Mouse (Mus musculus) urinary bladder, postnatal 25 days (tissue): ENCODE data around the gene Gm49486.

ENCODE experiments used
- DNase-seq: peaks from one replicate; pipeline ENCODE4 v3.0.0; 2022; ENCODE audit warnings: low spot score

Gene Gm49486

GRCm38 (mm10) chr15:79270317-79271123, 41.3 kb downstream of the Gm49486 start:
- DNase-seq, result peak; percentile 68

- DNase-seq, result peak; percentile 55
These were observed 42.0 kb downstream of the Gm49486 start for GRCm38 (mm10) chr15:79271124-79271746.

GRCm38 (mm10) chr15:79273020-79273419, 43.8 kb downstream of the Gm49486 start:
- DNase-seq, result no peak

DNA sequence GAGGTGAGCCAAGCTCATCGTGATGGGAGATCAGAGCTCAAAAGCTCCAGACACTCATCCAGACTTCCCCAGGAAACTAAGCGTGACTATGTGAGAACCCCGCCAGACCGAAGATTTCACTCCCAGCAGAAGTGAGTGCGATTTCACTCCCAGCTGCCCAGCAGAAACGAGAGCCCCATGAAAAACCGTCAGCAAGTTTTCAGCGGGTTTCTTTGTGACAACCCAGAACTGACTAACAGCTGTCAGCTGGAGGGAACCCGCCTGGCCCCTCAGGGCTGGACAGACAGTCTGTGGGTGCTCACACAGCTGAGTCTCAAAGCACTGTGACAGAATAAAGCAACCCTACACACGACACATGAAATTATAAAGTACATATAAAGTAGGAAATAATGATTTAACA, 48.5 kb downstream of the Gm49486 start:
- no peak for DNase-seq

GRCm38 (mm10) chr15:79280209-79280608, 51.0 kb downstream of the Gm49486 start:
- DNase-seq, result no peak

- DNase-seq, result no peak
These were observed 51.7 kb downstream of the Gm49486 start for GRCm38 (mm10) chr15:79280850-79281249.

DNA sequence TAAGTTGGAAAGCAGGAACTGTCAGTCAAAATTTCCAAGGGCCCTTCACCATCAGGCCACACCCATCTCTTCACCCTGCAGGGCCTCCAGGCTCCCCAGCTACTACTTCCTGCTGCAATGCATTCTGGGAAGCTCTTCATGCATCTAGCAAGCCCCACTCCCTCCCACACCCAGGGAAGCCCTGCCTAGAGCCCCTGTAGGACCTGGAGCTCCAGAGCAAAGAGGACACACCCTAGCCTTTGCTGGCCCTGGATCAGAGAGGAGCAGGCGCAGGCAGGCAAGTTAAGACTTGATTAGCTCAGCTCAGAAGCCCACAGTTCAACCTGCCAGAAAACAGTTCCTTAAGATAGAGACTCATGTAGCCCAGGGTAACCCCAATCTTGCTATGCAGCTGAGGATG, 52.2 kb downstream of the Gm49486 start:
- no peak for DNase-seq

DNA sequence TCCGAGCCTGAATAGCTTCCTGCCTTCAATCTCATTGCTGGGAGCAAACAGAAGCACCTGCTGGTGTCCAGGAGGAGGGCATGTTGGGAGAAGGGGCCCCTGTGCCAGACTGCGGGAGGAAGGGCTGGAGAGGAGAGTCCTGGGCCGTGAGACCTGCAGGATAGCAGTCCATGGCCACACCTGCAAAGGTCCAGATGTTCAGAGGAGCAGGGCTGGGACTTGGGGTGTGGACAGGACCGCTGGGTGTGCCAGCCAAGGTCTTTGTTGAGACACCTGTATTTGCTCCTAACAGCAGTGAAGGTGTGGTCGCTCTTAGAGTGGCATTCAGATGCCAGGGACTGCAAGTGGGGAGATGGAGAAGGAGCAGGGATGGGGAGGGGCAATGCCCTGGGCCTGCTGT, 53.2 kb downstream of the Gm49486 start:
- no peak for DNase-seq

DNA sequence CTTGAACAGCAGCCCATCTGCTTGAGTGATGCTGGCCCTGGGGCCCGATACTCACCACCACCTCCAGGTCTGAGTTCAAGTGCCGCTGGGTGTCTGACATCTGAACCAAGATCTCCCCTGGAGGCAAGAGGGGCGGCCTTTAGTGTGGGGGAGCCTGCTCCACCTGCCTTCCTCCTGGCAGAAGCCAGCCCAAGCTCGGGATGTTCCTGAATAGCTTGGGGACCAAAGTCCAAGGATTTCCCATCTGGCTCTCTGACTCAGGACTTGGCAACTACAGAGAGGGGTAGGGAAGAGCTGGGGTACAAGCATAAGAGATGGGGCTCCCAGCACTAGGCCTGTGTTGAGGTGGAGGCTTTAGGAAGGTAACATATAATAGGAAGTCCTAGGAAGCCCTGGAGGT, 54.2 kb downstream of the Gm49486 start:
- no peak for DNase-seq

GRCm38 (mm10) chr15:79285399-79285798, 56.2 kb downstream of the Gm49486 start, which contains the start of gene Baiap2l2:
Gene Baiap2l2, minus strand, starts transcription at chr15:79285537.
- DNase-seq, result no peak

DNA sequence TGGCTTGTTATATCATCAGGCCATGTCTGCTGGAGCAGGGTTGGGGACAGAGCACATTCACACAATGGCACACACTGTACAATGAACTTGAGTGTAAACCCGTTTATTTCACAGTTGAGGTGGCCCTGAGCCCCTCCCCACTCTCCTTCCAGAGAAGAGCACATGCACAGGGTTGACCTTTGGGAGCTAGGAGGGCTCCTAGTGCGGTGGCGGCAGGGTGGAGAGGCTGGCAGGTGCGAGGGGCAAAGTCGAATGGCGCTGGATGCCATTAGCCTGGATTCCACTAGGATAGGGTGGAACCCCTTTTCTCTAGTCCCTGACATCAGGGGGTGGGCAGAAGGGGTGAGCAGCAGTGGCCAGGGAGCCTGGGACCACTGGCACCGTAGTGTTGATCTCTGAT, 57.0 kb downstream of the Gm49486 start:
- no peak for DNase-seq

- no peak for DNase-seq
These were observed 57.9 kb downstream of the Gm49486 start for GRCm38 (mm10) chr15:79287091-79287490.

GRCm38 (mm10) chr15:79288387-79288786, 59.2 kb downstream of the Gm49486 start:
- no peak for DNase-seq

DNA sequence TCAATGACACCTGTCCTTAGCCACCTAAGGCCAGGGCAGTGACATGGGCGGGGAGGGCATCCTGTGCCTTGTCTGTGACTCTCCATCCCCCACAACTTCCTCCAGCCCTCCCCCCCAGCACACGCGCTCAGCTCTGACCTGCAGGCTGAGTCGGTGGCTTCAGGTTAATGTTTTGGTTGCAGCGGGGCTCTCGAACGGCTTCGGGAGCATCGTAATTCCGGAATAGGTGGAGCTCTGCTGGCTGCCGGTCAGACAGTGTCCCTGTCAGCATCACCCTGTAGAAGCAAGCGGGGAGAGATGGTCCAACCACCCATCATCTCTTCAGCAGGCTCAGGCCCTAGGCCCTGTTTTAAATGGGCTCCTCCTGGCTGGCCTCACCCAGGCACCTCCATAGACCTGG, 60.2 kb downstream of the Gm49486 start:
- DNase-seq, result no peak

GRCm38 (mm10) chr15:79290340-79290739, 61.1 kb downstream of the Gm49486 start:
- DNase-seq, result no peak

DNA sequence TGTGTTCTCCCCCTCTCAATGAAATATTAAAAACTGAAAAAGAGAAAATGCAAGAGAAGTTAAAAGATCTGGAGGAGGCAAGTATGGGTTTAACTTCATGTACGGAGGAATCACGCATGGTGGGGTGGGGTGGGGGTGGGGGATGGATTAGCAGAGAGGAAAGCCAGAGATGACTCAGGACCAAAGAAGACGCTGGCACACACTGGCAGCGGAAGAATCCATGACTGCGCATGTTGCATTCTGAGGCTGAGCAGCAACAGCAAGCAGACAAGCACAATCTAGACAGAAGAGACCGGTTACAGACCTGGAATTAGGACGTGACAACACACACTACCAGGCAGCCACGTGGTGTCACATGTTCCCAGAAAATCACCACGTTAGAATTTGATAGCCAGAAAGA, 63.6 kb downstream of the Gm49486 start:
- no peak for DNase-seq

- no peak for DNase-seq
These were observed 69.4 kb downstream of the Gm49486 start for GRCm38 (mm10) chr15:79298553-79298952.

GRCm38 (mm10) chr15:79299563-79300155, 70.5 kb downstream of the Gm49486 start:
- DNase-seq, result no peak

- no peak for DNase-seq
These were observed 74.5 kb downstream of the Gm49486 start for GRCm38 (mm10) chr15:79303725-79304124.

DNA sequence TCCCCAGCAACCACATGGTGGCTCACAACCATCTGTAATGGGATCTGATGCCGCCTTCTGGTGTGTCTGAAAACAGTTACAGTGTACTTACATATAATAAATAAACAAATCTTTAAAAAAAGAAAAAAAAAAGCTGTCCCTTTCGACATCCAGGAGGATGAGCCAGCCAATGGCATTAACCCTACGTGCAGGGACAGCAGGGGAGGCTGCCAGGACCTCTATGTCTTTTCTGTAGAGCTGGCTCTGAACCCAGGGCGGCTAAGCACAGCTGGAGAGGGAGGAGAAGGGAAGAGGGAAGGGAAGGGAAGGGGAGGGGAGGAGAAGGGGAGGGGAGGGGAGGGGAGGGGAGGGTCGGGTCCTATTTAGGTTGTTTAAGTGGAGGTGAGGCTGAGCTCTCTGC, 75.6 kb downstream of the Gm49486 start:
- DNase-seq, result no peak

DNA sequence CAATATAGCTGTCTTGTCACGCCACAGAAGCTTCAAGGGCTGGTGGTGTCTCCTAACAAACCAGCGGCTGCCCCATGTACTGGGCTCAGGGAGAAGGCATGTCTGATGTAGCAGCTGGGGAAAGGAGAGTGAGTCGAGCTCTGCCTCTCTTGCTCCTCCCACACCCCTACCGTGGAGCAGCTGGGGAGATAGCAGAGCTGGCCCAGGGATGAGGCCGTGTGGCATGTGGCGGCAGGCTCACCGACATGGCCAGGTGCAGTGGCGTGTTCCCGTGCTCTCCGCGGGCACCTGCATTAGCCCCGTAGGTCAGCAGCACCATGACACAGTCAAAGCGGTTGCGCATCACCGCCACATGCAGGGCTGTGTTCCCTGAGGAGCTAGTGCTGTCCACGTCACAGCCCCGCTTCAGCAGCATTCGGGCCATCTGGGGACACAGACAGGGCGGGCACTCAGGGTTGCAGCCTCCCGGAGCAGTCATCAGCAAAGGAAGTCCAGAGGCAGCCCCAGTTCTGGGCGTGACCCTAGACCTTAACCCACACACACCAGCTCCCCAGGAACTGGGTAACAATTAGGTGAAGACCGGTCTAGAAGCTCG, 76.9 kb downstream of the Gm49486 start:
- DNase-seq, result no peak
